ENCODE assay signal across 20 mouse cellular contexts in genomic region chr1:34059231-34059630, GRCm38 (mm10).
DNase-seq lines count a peak whose midpoint lies in the region; ATAC-seq and TF ChIP-seq lines count a peak whose summit lies in the region.
"Had no signal": no experiment of that assay in that cellular context is flagged by ENCODE, and none has a peak within 500 bp of the region (broad histone marks: within the 10 kb centered on the region; RNA-seq: fewer than 3 reads in every experiment).

No protein-coding gene starts in this region.

- no peak for TF ChIP-seq CTCF in midbrain, postnatal 0 days (IDR thresholded peaks at IDR 0.05)

- in situ Hi-C loops in ES-E14 (cut with MboI; ENCODE audit: low sequenced_read_pairs in 2 of 2, unreplicated experiment in 2 of 2): no loop called here

- H3K27ac ChIP-seq in heart, embryonic 11.5 days (ENCODE audit: low read depth, low read length): no peak overlapping the region
- no peak overlapping the region for H3K27ac ChIP-seq in midbrain, embryonic 11.5 days (ENCODE audit: low read depth, low read length)
- no peak overlapping the region for H3K27ac ChIP-seq in midbrain, postnatal 0 days (ENCODE audit: low read depth, low read length)
- H3K27ac ChIP-seq in ES-E14 (ENCODE audit: insufficient read depth, low read depth, low read length, poor library complexity, severe bottlenecking): peak overlapping the region; percentile 46; the same call in 1 of the 2 replicates
- H3K27ac ChIP-seq: embryonic facial prominence, embryonic 10.5 days; forebrain, embryonic 13.5 days; heart, embryonic 10.5 days; heart, embryonic 15.5 days; hindbrain, postnatal 0 days had no signal

- H3K9me3 ChIP-seq in heart, embryonic 11.5 days (replicated peaks; ENCODE audit: control insufficient read depth, low read length): no peaks in the 10 kb centered on the region
- no peaks in the 10 kb centered on the region for H3K9me3 ChIP-seq in midbrain, embryonic 11.5 days (ENCODE audit: control insufficient read depth, low read length)
- H3K9me3 ChIP-seq in midbrain, postnatal 0 days (ENCODE audit: low read length): no peaks in the 10 kb centered on the region
- H3K9me3 ChIP-seq in ES-E14 (ENCODE audit: control insufficient read depth, insufficient read depth, low read depth, low read length): no peaks in the 10 kb centered on the region
- H3K9me3 ChIP-seq: embryonic facial prominence, embryonic 10.5 days; forebrain, embryonic 13.5 days; heart, embryonic 10.5 days; heart, embryonic 15.5 days had no signal

- no peaks in the 10 kb centered on the region for H3K36me3 ChIP-seq in heart, embryonic 11.5 days (ENCODE audit: control insufficient read depth, insufficient read depth, low read length)
- H3K36me3 ChIP-seq in midbrain, embryonic 11.5 days (ENCODE audit: control insufficient read depth, insufficient read depth, low read length): no peaks in the 10 kb centered on the region
- H3K36me3 ChIP-seq in midbrain, postnatal 0 days (ENCODE audit: insufficient read depth, low read length): no peaks in the 10 kb centered on the region
- H3K36me3 ChIP-seq in ES-E14 (ENCODE audit: control insufficient read depth, insufficient read depth, low read length, poor library complexity, severe bottlenecking): no peaks in the 10 kb centered on the region
- H3K36me3 ChIP-seq: embryonic facial prominence, embryonic 10.5 days; heart, embryonic 10.5 days; heart, embryonic 15.5 days had no signal

- no peaks in the 10 kb centered on the region for H3K27me3 ChIP-seq in heart, embryonic 11.5 days (ENCODE audit: control insufficient read depth, insufficient read depth, low read length)
- H3K27me3 ChIP-seq in midbrain, embryonic 11.5 days (ENCODE audit: control insufficient read depth, insufficient read depth, low read length): no peaks in the 10 kb centered on the region
- H3K27me3 ChIP-seq in midbrain, postnatal 0 days (ENCODE audit: insufficient read depth, low read length): no peaks in the 10 kb centered on the region
- H3K27me3 ChIP-seq: forebrain, embryonic 13.5 days; heart, embryonic 15.5 days had no signal

- ATAC-seq in heart, embryonic 11.5 days (replicated peaks; ENCODE audit: insufficient number of reproducible peaks, low FRiP score, low TSS enrichment): no peak
- ATAC-seq in midbrain, embryonic 11.5 days (ENCODE audit: low FRiP score): no peak
- ATAC-seq in midbrain, postnatal 0 days (ENCODE audit: low FRiP score): no peak
- ATAC-seq: forebrain, embryonic 13.5 days; forebrain, postnatal 0 days; hindbrain, postnatal 0 days had no signal

- H3K9ac ChIP-seq in heart, embryonic 11.5 days (ENCODE audit: low read depth, low read length): no peak overlapping the region
- H3K9ac ChIP-seq in midbrain, embryonic 11.5 days (ENCODE audit: low read length): no peak overlapping the region
- no peak overlapping the region for H3K9ac ChIP-seq in midbrain, postnatal 0 days (replicated peaks; ENCODE audit: low read length, poor library complexity, severe bottlenecking)
- H3K9ac ChIP-seq in ES-E14 (ENCODE audit: insufficient read depth, low read depth, low read length, poor library complexity, severe bottlenecking): no peak overlapping the region
- H3K9ac ChIP-seq: forebrain, embryonic 13.5 days; forebrain, postnatal 0 days; heart, embryonic 15.5 days had no signal

- WGBS in heart, embryonic 11.5 days (ENCODE audit: insufficient replicate concordance): 87% methylated on average over 12 of the region's 12 CpGs
- 72% methylated on average over 12 of the region's 12 CpGs for WGBS in midbrain, embryonic 11.5 days
- 66% methylated on average over 12 of the region's 12 CpGs for WGBS in midbrain, postnatal 0 days

- peak; percentile 78 for DNase-seq in heart, adult 11 months
- DNase-seq in midbrain, embryonic 11.5 days (ENCODE audit: low spot score, missing footprints): peak; percentile 69
- no peak for DNase-seq in midbrain, postnatal 0 days (ENCODE audit: low spot score)
- DNase-seq in ES-E14 (ENCODE audit: low read depth, low spot score): no peak
- DNase-seq in urinary bladder, adult 2 months (ENCODE audit: low spot score): no peak
- DNase-seq in adrenal gland, adult (ENCODE audit: inconsistent age in 2 of 2, low spot score in 1 of 2): no peak
- DNase-seq: adrenal gland, adult 8-10 months; adrenal gland, postnatal 36 days; cerebellum, adult 2 months; cerebellum, postnatal 10 days; forebrain, postnatal 0 days; gastrocnemius, postnatal 36 days; heart, adult 18-20 months; heart, postnatal 14 days had no signal

- H3K4me2 ChIP-seq in heart, embryonic 11.5 days: no peak overlapping the region
- H3K4me2 ChIP-seq in midbrain, embryonic 11.5 days: no peak overlapping the region
- no peak overlapping the region for H3K4me2 ChIP-seq in midbrain, postnatal 0 days (ENCODE audit: low read depth, low read length, poor library complexity, severe bottlenecking)
- H3K4me2 ChIP-seq: forebrain, embryonic 13.5 days; heart, embryonic 15.5 days had no signal

- no peak overlapping the region for H3K4me3 ChIP-seq in heart, embryonic 11.5 days (ENCODE audit: low read depth, low read length)
- no peak overlapping the region for H3K4me3 ChIP-seq in midbrain, embryonic 11.5 days (ENCODE audit: low read depth, low read length)
- H3K4me3 ChIP-seq in midbrain, postnatal 0 days (ENCODE audit: low read depth, low read length): no peak overlapping the region
- no peak overlapping the region for H3K4me3 ChIP-seq in ES-E14 (ENCODE audit: insufficient read depth in 1 of 2, low read depth in 1 of 2, low read length in 2 of 2, poor library complexity in 1 of 2, severe bottlenecking in 1 of 2)
- H3K4me3 ChIP-seq: embryonic facial prominence, embryonic 10.5 days; forebrain, embryonic 13.5 days; heart, embryonic 10.5 days; heart, embryonic 15.5 days had no signal

- H3K4me1 ChIP-seq in heart, embryonic 11.5 days (ENCODE audit: control insufficient read depth, insufficient read depth, low read length): peaks cover 9% of the 10 kb centered on the region
- H3K4me1 ChIP-seq in midbrain, embryonic 11.5 days (ENCODE audit: control insufficient read depth, insufficient read depth, low read length): peaks cover 17% of the 10 kb centered on the region
- H3K4me1 ChIP-seq in midbrain, postnatal 0 days (ENCODE audit: insufficient read depth, low read length): no peaks in the 10 kb centered on the region; the same call in 1 of the 2 replicates
- peaks cover 0 to 29% of the 10 kb centered on the region in 2 experiments; a peak in 2 of 4 replicates for H3K4me1 ChIP-seq in ES-E14 (ENCODE audit: control insufficient read depth in 2 of 2, insufficient read depth in 2 of 2, low read length in 2 of 2, poor library complexity in 1 of 2)

TF ChIP-seq in ES-E14, 5 proteins besides CTCF, POLR2A, EP300 and RAD21:
- no peak for TF ChIP-seq MAFK (IDR thresholded peaks at IDR 0.05; ENCODE audit: insufficient read depth, low read depth, low read length)
- no peak for TF ChIP-seq ZC3H11A (IDR thresholded peaks at IDR 0.05; ENCODE audit: borderline replicate concordance, low read depth, low read length)
- no peak for TF ChIP-seq ZNF384 (IDR thresholded peaks at IDR 0.05; ENCODE audit: low read depth, low read length)
- TF ChIP-seq CHD2 (IDR thresholded peaks at IDR 0.05; ENCODE audit: low read depth, low read length): no peak
- TF ChIP-seq HCFC1 (IDR thresholded peaks at IDR 0.05; ENCODE audit: borderline replicate concordance, insufficient read depth, low read length): no peak

Comparison
In these comparisons a context has a peak if more than half of its experiments do, and no peak if none do; other contexts are left out.
1. DNase-seq: peak in heart, adult 11 months (single experiment) and midbrain, embryonic 11.5 days (single experiment); none in midbrain, postnatal 0 days (single experiment), ES-E14 (single experiment), urinary bladder, adult 2 months (single experiment) and adrenal gland, adult (0 of 2).